Mouse (Mus musculus) lung, postnatal 0 days (tissue): ENCODE data around the gene Akap12.

Experiments
- CTCF ChIP-seq: IDR thresholded peaks from 2 replicates; pipeline ENCODE4 v1.5.1; 2016; ENCODE audit warnings: antibody characterized with exemption, mild to moderate bottlenecking
- EP300 ChIP-seq: IDR thresholded peaks from 2 replicates; pipeline ENCODE4 v1.6.1; 2016; ENCODE audit warnings: antibody characterized with exemption, mild to moderate bottlenecking, control low read depth

- no peak for TF ChIP-seq CTCF
- no peak for TF ChIP-seq EP300
Measured at GRCm38 (mm10) chr10:4253613-4254012, 12.6 kb upstream of the Akap12 start.
